Mouse (Mus musculus) left cerebral cortex, adult 2 months (tissue): ENCODE data around the gene Sept10. TPM values are rescaled to one million over a fixed set of nuclear protein-coding genes. Genes with fewer than 3 reads are reported as not detected.

Experiments used
- DNase-seq, 2 experiments: peaks; one replicate each; pipeline ENCODE4 v3.0.0; 2021 to 2022; ENCODE audit warnings: low spot score in 2 of 2, mixed read lengths in 1 of 2; ENCODE audit errors: extremely low spot score in 1 of 2
- H3K27ac ChIP-seq: fragments of 200-600 bp; 2 replicates; pipeline ENCODE4 v1.8.1; 2022
- H3K4me3 ChIP-seq: fragments of 200-600 bp; 2 replicates; pipeline ENCODE4 v1.8.1; 2022
- CTCF ChIP-seq: fragments of 200-600 bp; IDR thresholded peaks from 2 replicates; pipeline ENCODE4 v1.8.1; 2022; ENCODE audit warnings: antibody characterized with exemption, mild to moderate bottlenecking, moderate library complexity
- intact Hi-C: fragments of 180-260 bp; cut with DNase I; formaldehyde crosslinking; loops from one replicate; pipeline ENCODE4 v1.15.1; 2025
- total RNA-seq, 2 experiments: library from RNA; stranded (reverse); gene quantifications; 2 replicates each; pipeline ENCODE4 v1.2.3; 2021

The Sept10 gene
- total RNA-seq, 2 experiments from 2014 or later: 6.6 to 6.9 TPM

DNA sequence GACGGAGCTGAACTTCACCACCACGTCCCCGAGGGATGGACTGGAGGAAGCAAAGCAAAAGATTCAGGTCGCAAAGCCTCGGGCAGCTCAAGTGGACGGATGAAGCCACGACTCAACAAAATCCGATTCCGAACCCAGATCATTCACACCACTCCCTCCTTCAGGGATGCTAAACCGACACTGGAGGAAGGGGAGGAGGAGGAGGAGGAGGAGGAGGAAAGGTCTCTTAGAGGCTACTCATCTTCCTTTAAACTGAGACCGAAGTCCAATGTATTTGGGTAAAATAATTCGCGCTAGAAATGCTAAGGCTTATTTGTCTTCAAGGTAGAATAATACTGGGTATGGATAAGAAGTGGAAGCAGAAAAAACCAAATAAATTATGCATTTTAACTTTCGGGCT lies 1.7 kb upstream of the Sept10 start:
- intact Hi-C loops: loop anchor here (5.0 kb wide), 1 partner anchor 56 kb away; no protein-coding TSS in a partner anchor
- Histone ChIP-seq H3K4me3 (peak overlapping the region; percentile 97), H3K27ac (no peak overlapping the region)
- TF ChIP-seq CTCF: no peak
- DNase-seq: no peak

DNA sequence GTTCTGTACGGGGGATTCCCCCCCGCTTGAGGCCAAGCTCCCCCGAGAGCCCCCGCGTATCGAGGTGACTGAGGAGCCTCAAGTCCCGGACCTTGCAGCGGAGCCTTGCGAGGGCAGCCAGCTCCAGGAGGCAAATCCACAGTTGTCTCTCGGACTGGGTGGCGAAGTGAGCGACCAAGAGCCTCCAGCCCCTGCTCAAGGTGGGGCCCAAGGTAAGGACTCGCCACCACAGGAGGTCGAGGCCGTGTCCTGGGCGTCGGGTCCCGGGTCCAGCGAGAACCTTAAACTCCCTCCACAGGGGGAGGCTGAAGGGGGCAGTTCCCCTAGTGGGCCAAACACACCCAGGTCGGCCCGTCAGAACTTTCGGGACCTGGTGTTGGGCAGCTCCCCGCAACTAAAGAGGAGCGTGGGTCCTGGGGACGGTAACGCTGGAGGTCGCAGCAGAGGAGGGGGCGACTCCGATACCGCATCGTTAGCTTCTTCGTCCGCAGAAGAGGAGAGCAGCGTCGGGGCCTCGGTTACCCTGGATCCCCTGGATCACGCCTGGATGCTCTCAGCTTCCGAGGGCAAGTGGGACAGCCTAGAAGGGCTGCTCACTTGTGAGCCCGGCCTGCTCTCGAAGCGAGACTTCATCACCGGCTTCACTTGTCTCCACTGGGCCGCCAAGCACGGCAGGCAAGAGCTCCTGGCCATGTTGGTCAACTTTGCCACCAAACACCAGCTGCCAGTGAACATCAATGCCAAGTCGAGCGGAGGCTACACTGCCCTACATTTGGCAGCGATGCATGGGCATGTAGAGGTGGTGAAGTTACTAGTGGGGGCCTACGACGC lies 839 bp upstream of the Sept10 start:
- Histone ChIP-seq H3K27ac (peak overlapping the region; percentile 97), H3K4me3 (peak overlapping the region; percentile 97)
- no peak; the same call in 1 of the 2 replicates for TF ChIP-seq CTCF
- peak; percentile 18 to 21 for DNase-seq
- intact Hi-C loops: loop anchor here (5.0 kb wide), 1 partner anchor 55 kb away; no protein-coding TSS in a partner anchor

DNA sequence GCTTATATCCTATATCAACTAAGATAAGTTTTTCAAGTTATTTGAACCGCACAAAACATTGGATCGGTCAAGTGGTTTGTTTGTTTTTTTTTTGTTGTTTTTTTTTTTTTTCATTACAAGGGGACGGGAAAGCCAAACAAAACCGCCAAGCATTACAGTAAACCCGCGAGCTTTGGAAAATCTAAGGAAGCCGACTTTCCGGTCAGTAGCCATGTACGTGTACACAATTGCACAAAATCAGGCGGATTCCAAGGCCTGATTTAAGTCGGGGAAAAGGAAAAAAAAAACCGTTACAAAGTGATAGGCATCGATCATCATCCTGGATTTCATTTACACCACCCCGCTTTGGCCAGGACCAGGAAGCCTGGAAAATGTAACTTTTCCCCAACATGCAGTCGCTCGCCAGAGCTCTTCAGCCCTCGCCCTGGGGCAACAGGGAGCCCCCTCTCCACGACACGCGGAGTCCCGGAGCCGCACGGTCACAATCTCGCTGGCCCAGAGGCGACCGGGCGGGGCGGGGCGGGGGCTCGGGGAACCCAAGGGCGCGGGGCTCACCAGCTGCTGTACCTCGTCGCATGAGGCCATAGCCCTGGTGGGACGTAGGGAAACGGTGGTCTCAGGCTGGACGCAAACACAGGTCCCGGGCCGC lies 699 bp downstream of the Sept10 start:
- DNase-seq: no peak
- TF ChIP-seq CTCF: no peak
- Histone ChIP-seq H3K4me3 (peak overlapping the region; percentile 97), H3K27ac (peak overlapping the region; percentile 97)
- intact Hi-C loops: loop anchor here (2.0 to 5.0 kb wide), 2 partner anchors 54 to 72 kb away; no protein-coding TSS in a partner anchor

DNA sequence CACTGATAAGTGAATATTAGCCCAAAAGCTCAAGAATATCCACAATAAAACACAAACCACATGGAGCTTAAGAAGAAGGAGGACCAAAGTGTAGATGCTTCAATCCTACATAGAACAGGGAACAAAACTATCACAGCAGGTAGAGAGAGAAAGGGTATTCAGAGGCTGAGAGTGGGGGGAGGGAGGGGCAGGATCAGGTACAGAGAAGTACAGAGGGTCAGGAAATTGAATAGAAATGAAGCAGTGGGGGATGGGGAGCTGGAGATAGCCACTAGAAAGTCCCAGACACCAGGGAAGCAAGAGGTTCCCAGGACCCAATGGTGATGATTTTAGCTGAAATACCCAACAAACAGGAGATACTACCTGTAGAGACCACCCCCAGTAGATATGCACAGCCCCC lies 21.6 kb downstream of the Sept10 start:
- no peak for DNase-seq
- Histone ChIP-seq H3K27ac (no peak overlapping the region), H3K4me3 (no peak overlapping the region)
- intact Hi-C loops: no loop called here
- TF ChIP-seq CTCF: no peak

DNA sequence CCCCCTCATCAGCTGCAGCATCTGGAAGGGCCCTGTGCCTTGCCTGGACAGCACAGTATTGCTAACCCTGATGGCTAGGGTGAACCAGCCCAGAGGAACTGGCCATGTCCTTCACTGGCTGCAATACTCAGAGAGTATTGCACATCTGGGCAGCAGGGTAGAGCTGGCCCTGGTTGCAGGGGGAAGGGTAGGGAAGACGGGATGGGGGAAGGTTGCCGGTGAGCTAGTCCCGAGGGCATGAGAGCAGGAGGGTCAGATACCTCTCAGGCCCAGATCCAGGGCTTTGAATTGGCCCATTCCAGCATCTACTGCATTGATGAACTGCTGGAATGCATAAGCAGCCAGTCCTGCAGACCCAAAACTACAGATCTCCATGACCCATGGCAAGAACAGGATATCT lies 24.9 kb downstream of the Sept10 start:
- H3K4me3 ChIP-seq: no peak overlapping the region
- no peak for DNase-seq
- intact Hi-C loops: no loop called here
- no peak overlapping the region for H3K27ac ChIP-seq
- TF ChIP-seq CTCF: no peak

DNA sequence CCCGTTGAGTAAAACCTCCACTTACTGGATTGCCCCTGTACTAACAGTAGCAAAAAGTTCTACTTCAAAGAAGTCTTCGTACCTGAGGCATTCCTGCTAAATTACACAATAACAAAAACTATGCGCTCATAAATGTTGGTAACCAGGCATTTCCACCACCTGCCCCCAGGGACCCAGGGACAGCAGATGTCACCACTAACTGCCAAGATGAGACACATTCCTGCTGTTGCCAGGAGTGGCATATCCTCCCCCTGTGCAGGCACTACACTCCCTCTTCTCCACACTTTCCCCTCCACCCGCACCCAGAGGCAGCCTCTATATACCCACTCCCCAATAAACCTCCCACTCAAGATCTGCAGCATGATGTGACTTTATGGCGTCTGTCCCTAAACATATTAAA lies 26.8 kb downstream of the Sept10 start:
- no peak for TF ChIP-seq CTCF
- Histone ChIP-seq H3K27ac (no peak overlapping the region), H3K4me3 (no peak overlapping the region)
- DNase-seq: no peak
- intact Hi-C loops: no loop called here

DNA sequence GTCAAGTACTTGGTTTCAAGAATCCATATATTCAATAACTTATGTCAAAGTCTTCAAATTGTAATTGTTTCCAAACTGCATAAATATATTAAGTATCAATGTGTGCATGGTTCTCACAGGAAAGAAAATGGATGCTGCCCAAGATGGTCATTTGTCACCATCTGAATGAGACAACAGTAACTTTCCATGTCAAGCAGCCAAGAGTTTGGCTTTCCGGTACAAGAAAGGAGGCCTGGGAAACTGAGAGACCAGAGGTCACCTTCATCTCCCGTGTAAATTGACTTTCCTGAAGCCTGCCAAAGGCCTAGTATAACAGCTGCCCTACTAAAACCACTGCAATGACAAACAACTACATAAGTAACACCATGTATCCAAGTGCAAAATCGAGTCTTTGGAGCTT lies 39.3 kb downstream of the Sept10 start:
- Histone ChIP-seq H3K27ac (no peak overlapping the region), H3K4me3 (no peak overlapping the region)
- no peak for DNase-seq
- intact Hi-C loops: no loop called here
- TF ChIP-seq CTCF: no peak

DNA sequence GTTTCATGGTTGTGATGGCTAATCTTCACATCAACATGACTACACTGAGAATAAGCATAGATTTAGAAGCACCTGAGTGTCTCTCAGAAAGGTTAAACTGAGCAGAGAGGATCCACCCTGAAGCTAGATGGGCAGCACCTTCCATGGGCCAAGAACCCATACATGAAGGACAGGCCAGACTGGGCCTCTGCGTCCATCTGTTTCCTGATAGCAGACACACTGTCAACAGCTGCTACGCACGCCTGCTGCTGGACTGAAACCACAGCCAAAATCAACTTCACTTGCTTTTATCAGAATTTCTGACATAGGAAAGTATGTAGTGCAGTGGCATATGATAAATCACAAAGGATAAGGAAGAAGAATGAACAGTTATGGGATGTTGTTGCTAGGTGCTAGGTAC lies 42.0 kb downstream of the Sept10 start:
- TF ChIP-seq CTCF: no peak
- no peak overlapping the region for H3K27ac ChIP-seq
- intact Hi-C loops: no loop called here
- H3K4me3 ChIP-seq: no peak overlapping the region
- no peak for DNase-seq

DNA sequence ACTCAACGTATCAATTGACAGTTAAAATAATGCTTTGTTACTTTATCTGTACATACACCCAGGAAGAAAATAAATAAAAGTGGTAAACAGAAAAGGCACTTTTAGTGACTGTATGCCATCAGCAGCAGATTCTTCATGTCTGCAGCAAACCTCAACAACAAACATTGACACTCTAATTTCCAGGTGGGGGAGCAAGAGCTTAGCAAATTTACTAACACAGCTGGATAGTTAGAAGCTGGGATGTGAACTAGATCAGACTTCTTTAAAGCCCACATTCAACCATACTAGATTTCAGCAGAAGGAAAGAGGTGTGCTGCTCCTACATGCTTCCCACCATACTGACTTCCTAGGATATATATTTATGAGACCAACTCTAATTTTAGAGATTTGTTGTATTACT lies 49.1 kb downstream of the Sept10 start:
- DNase-seq: no peak
- intact Hi-C loops: no loop called here
- Histone ChIP-seq H3K4me3 (no peak overlapping the region), H3K27ac (no peak overlapping the region)
- TF ChIP-seq CTCF: no peak; the same call in 1 of the 2 replicates

DNA sequence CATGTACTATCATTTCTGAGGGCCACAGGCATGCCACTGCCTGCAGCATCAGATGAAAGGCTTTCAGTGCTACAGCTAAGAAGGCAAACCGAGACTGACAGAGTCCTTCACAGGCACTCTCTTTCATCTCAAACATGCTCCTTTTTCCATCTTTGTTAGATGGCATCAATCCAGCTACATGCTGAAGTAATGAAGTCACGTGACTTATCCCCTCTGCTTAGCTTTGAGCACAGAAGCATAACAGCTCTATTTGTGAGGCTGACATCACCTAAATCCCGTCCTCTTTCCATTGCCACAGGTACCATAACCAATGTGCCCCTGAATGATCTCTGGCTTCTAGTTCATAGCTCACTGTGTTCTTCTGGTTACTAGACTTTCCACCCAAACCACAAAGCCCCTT lies 50.6 kb downstream of the Sept10 start:
- no peak for DNase-seq
- Histone ChIP-seq H3K4me3 (no peak overlapping the region), H3K27ac (no peak overlapping the region)
- intact Hi-C loops: no loop called here
- TF ChIP-seq CTCF: no peak

DNA sequence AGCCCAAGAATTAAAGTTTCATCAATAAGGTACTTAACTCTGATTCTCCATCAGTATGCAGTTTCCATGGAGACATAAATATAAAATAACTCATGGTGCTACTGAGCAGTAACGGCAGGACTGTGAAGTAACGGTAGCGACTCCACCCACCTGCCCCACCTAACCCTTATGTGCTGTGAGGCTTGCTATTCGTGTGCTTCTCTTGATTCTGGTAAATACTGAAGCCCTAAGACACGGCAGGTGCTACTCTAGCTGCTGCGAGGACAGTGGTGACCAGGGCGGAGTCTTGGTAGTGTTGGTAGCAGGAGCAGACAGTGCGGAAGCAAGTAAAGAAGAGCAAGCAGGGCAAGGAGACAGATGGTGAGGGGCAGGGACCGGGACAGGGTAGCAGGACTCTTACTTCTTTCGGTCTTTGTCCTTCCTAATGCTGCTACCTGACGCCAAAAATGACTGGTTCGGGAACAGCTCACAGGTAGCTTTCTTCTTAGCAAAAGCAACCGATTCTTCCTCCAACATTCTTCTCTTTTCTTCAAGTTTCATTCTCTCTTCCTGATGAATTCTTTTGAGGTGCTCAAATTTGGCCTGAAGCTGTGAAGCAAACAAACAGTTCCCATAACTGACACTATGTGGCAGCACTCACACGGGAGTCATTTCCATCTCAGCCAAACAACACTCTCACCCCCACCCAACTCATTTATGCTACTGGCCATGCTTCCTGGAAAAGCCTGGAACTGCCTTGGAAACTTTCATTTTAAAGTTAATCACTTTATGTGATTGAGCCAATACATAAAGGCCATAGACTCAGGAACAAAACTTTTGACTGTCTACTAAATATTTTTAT lies 55.3 kb downstream of the Sept10 start:
- peak; percentile 41 to 49 for DNase-seq
- peak; percentile 88 for TF ChIP-seq CTCF
- Histone ChIP-seq H3K27ac (no peak overlapping the region), H3K4me3 (peak overlapping the region; percentile 22; the same call in 1 of the 2 replicates)
- intact Hi-C loops: loop anchor here (1.0 to 10.0 kb wide), 4 partner anchors 56 to 698 kb away; partner anchors contain the start of genes Sept10 and Sowahc
